Mouse (Mus musculus) left cerebral cortex, postnatal 4 days (tissue): ENCODE data around the gene Vps13d. TPM values are rescaled to one million over a fixed set of nuclear protein-coding genes. Genes with fewer than 3 reads are reported as not detected.

Experiments used
- DNase-seq: peaks from one replicate; pipeline ENCODE4 v3.0.0-alpha.2; 2022
- intact Hi-C: fragments of 180-260 bp; cut with DNase I; formaldehyde crosslinking; loops from one replicate; pipeline ENCODE4 v1.15.1; 2025
- total RNA-seq, 2 experiments: library from RNA; stranded (reverse); gene quantifications; 2 replicates each; pipeline ENCODE4 v1.2.3; 2021

Vps13d gene
- total RNA-seq, 2 experiments from 2014 or later = 50.3 to 51.0 TPM

GRCm38 (mm10) chr4:145045312-145046031 is 149.3 kb downstream of the Vps13d start:
- DNase-seq = no peak
- intact Hi-C loops = no loop called here

- intact Hi-C loops = no loop called here
- DNase-seq = no peak
These were observed 153.5 kb downstream of the Vps13d start for GRCm38 (mm10) chr4:145041223-145041870.

- no peak for DNase-seq
- intact Hi-C loops = no loop called here
These were observed 157.0 kb downstream of the Vps13d start for GRCm38 (mm10) chr4:145037631-145038416.

GRCm38 (mm10) chr4:145037006-145037405 is 157.8 kb downstream of the Vps13d start:
- DNase-seq = no peak
- intact Hi-C loops = no loop called here

- DNase-seq = no peak
- intact Hi-C loops = no loop called here
These were observed 159.4 kb downstream of the Vps13d start for GRCm38 (mm10) chr4:145035450-145035849.

- no peak for DNase-seq
- intact Hi-C loops = no loop called here
These were observed 160.1 kb downstream of the Vps13d start for GRCm38 (mm10) chr4:145034506-145035243.

GRCm38 (mm10) chr4:145033392-145033791 is 161.4 kb downstream of the Vps13d start:
- intact Hi-C loops = no loop called here
- no peak for DNase-seq

GRCm38 (mm10) chr4:145032637-145033036 is 162.2 kb downstream of the Vps13d start:
- no peak for DNase-seq
- intact Hi-C loops = no loop called here

- intact Hi-C loops = no loop called here
- no peak for DNase-seq
These were observed 163.3 kb downstream of the Vps13d start for GRCm38 (mm10) chr4:145031510-145031909.

- intact Hi-C loops = no loop called here
- no peak for DNase-seq
These were observed 168.4 kb downstream of the Vps13d start for GRCm38 (mm10) chr4:145026449-145026851.

- peak; percentile 67 for DNase-seq
- intact Hi-C loops = no loop called here
These were observed 169.4 kb downstream of the Vps13d start for GRCm38 (mm10) chr4:145025409-145025762.

- intact Hi-C loops = no loop called here
- DNase-seq = no peak
These were observed 170.0 kb downstream of the Vps13d start for GRCm38 (mm10) chr4:145024694-145025408.

GRCm38 (mm10) chr4:145023911-145024310 is 170.9 kb downstream of the Vps13d start:
- intact Hi-C loops = no loop called here
- DNase-seq = no peak

- no peak for DNase-seq
- intact Hi-C loops = no loop called here
These were observed 172.0 kb downstream of the Vps13d start for GRCm38 (mm10) chr4:145022815-145023214.

GRCm38 (mm10) chr4:145022211-145022610 is 172.6 kb downstream of the Vps13d start:
- intact Hi-C loops = no loop called here
- no peak for DNase-seq

GRCm38 (mm10) chr4:145020383-145020782 is 174.4 kb downstream of the Vps13d start:
- intact Hi-C loops = no loop called here
- DNase-seq = no peak

- DNase-seq = no peak
- intact Hi-C loops = no loop called here
These were observed 175.6 kb downstream of the Vps13d start for GRCm38 (mm10) chr4:145019121-145019714.

- DNase-seq = peak; percentile 39
- intact Hi-C loops = no loop called here
These were observed 177.1 kb downstream of the Vps13d start for GRCm38 (mm10) chr4:145017745-145018144.

- DNase-seq = no peak
- intact Hi-C loops = no loop called here
These were observed 178.1 kb downstream of the Vps13d start for GRCm38 (mm10) chr4:145016669-145017068.

- intact Hi-C loops = no loop called here
These were observed 180.2 kb downstream of the Vps13d start for GRCm38 (mm10) chr4:145014632-145014960.

More at GRCm38 (mm10) chr4:145014632-145014960, 180.2 kb downstream of the Vps13d start:
- DNase-seq = no peak
